Mouse (Mus musculus) MEL (cell line): ENCODE results near the gene Ganc.

Experiments
- CHD2 ChIP-seq: IDR thresholded peaks from 2 replicates; pipeline ENCODE4 v1.6.1; 2011; ENCODE audit warnings: low read length, improper control_type of control experiment
- CTCF ChIP-seq, 3 experiments: IDR thresholded peaks in 2 of 3; conservative IDR thresholded peaks in 1 of 3; 2 replicates each; pipeline ENCODE4 v1.5.1; 2011 to 2012; ENCODE audit warnings: low read length in 3 of 3, low read depth in 2 of 3, mild to moderate bottlenecking in 2 of 3, improper control_type of control experiment in 1 of 3, inconsistent platforms in 1 of 3, mixed read lengths in 1 of 3, moderate library complexity in 1 of 3; ENCODE audit not compliant: control insufficient read depth in 1 of 3, insufficient read depth in 1 of 3, poor library complexity in 1 of 3, severe bottlenecking in 1 of 3
- EP300 ChIP-seq, 2 experiments: IDR thresholded peaks; 2 replicates each; pipeline ENCODE4 v1.6.1; 2011; ENCODE audit warnings: improper control_type of control experiment in 2 of 2, low read length in 2 of 2, low read depth in 1 of 2, mild to moderate bottlenecking in 1 of 2
- HCFC1 ChIP-seq: IDR thresholded peaks from 2 replicates; pipeline ENCODE4 v1.6.1; 2012; ENCODE audit warnings: low read depth, mild to moderate bottlenecking, inconsistent platforms, low read length, improper control_type of control experiment, moderate library complexity
- KAT2A ChIP-seq: conservative IDR thresholded peaks from 2 replicates; pipeline ENCODE4 v1.6.1; 2012; ENCODE audit warnings: low read depth, low read length, improper control_type of control experiment, inconsistent platforms
- MAZ ChIP-seq: IDR thresholded peaks from 2 replicates; pipeline ENCODE4 v1.6.1; 2012; ENCODE audit warnings: low read depth, mild to moderate bottlenecking, inconsistent platforms, low read length, improper control_type of control experiment
- NELFE ChIP-seq: IDR thresholded peaks from 2 replicates; pipeline ENCODE4 v1.6.1; 2011; ENCODE audit warnings: low read depth, low read length, improper control_type of control experiment
- POLR2A ChIP-seq, 2 experiments: IDR thresholded peaks; 2 replicates each; pipeline ENCODE4 v1.6.1; 2011 to 2012; ENCODE audit warnings: low read length in 2 of 2, mild to moderate bottlenecking in 2 of 2, control low read depth in 1 of 2, improper control_type of control experiment in 1 of 2, low read depth in 1 of 2, moderate library complexity in 1 of 2; ENCODE audit not compliant: control insufficient read depth in 1 of 2, insufficient read depth in 1 of 2, poor library complexity in 1 of 2
- POLR2AphosphoS2 ChIP-seq: IDR thresholded peaks from 2 replicates; pipeline ENCODE4 v1.6.1; 2011; ENCODE audit warnings: low read length, improper control_type of control experiment
- TAL1 ChIP-seq: IDR thresholded peaks from 2 replicates; pipeline ENCODE4 v1.6.1; 2012; ENCODE audit warnings: mild to moderate bottlenecking, inconsistent platforms, low read length, moderate library complexity, mixed read lengths
- TBP ChIP-seq: IDR thresholded peaks from 2 replicates; pipeline ENCODE4 v1.8.0; 2011; ENCODE audit warnings: low read depth, low read length, improper control_type of control experiment
- TCF12 ChIP-seq: IDR thresholded peaks from 2 replicates; pipeline ENCODE4 v1.6.1; 2014; ENCODE audit warnings: low read depth, mild to moderate bottlenecking, inconsistent platforms, low read length, improper control_type of control experiment, moderate library complexity
- USF1 ChIP-seq: IDR thresholded peaks from 2 replicates; pipeline ENCODE4 v1.6.1; 2014; ENCODE audit warnings: low read depth, mild to moderate bottlenecking, inconsistent platforms, low read length, improper control_type of control experiment, moderate library complexity

DNA sequence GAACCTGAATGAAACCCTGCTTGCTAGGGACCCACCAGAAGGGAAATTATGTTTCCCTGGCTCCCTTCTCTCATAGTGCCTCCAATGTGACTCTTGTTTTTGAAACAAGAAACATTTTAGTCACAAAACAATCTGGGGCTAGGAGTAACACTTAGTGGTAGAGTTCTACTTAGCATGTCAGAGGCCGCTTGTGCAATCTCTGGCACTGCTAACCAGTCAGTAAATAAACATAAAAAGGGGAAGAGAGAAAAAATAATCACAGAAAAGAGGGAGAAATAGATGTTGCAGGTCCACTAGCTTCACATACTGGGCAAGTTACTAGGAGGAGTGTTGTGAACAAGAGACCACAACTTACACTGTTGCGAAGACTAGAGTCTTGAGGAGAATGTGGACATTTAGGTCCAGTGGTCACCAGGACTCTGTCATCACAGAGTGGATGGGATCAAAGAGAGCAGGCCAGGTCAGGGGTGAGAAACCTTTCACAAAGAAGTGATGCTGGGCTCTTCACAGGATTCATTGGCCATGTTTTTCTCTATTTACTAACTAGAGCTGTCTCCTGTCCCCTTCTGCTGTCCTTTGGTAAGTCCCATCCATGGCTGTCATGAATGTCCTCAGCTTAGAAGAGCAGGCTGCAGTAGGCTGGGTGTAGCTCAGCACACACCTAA lies 61.2 kb downstream of the Ganc start:
- no peak for TF ChIP-seq HCFC1
- TF ChIP-seq POLR2A (IDR thresholded peaks at IDR 0.05; ENCODE audit: control insufficient read depth in 1 of 2, insufficient read depth in 1 of 2, low read depth in 1 of 2, low read length in 2 of 2, poor library complexity in 1 of 2), result no peak
- no peak for TF ChIP-seq TBP
- TF ChIP-seq KAT2A, result no peak
- no peak for TF ChIP-seq TCF12
- no peak for TF ChIP-seq CTCF (IDR thresholded peaks at IDR 0.05 in 2 of 3, conservative IDR thresholded peaks at IDR 0.05 in 1 of 3; ENCODE audit: control insufficient read depth in 1 of 3, insufficient read depth in 1 of 3, low read depth in 2 of 3, low read length in 3 of 3, poor library complexity in 1 of 3, severe bottlenecking in 1 of 3)
- no peak for TF ChIP-seq NELFE
- TF ChIP-seq USF1, result no peak
- TF ChIP-seq EP300 (IDR thresholded peaks at IDR 0.05; ENCODE audit: low read depth in 1 of 2, low read length in 2 of 2), result no peak
- TF ChIP-seq TAL1, result no peak
- no peak for TF ChIP-seq POLR2AphosphoS2
- no peak for TF ChIP-seq CHD2
- no peak for TF ChIP-seq MAZ
